Mouse (Mus musculus) intestine, embryonic 14.5 days (tissue): ENCODE measurements around the gene Astn1. TPM values are rescaled to one million over a fixed set of nuclear protein-coding genes. Genes with fewer than 3 reads are reported as not detected.

Source experiments
- ATAC-seq: fragments of 200-750 bp; cut with Nextera tagmentation; replicated peaks from 2 replicates; pipeline ENCODE4 v1.8.0; 2017; ENCODE audit warnings: low read depth, moderate number of reproducible peaks, moderate TSS enrichment, moderate library complexity; ENCODE audit not compliant: low FRiP score, low TSS enrichment
- DNase-seq: peaks from one replicate; pipeline ENCODE4 v3.0.0-alpha.2; 2018; ENCODE audit warnings: low spot score
- H3K27ac ChIP-seq: fragments of 300-500 bp; sonication (generic); 2 replicates; pipeline ENCODE4 v1.5.1; 2014; ENCODE audit warnings: low read depth, mild to moderate bottlenecking, control low read depth
- H3K27me3 ChIP-seq: fragments of 300-500 bp; sonication (generic); replicated peaks from 2 replicates; pipeline ENCODE4 v1.6.1; 2014; ENCODE audit warnings: low read length, control low read depth; ENCODE audit not compliant: control insufficient read depth, insufficient read depth
- H3K36me3 ChIP-seq: fragments of 300-500 bp; sonication (generic); 2 replicates; pipeline ENCODE4 v1.6.1; 2014; ENCODE audit warnings: low read length, control low read depth; ENCODE audit not compliant: control insufficient read depth, insufficient read depth
- H3K4me1 ChIP-seq: fragments of 300-500 bp; sonication (generic); replicated peaks from 2 replicates; pipeline ENCODE4 v1.6.1; 2014; ENCODE audit warnings: low read length, control low read depth, mixed read lengths; ENCODE audit not compliant: control insufficient read depth, insufficient read depth
- H3K4me2 ChIP-seq: fragments of 300-500 bp; sonication (generic); 2 replicates; pipeline ENCODE4 v1.6.1; 2014; ENCODE audit warnings: low read length
- H3K4me3 ChIP-seq: fragments of 300-500 bp; sonication (generic); 2 replicates; pipeline ENCODE4 v1.5.1; 2014; ENCODE audit warnings: low read depth, low read length, control low read depth, mixed read lengths
- H3K9ac ChIP-seq: fragments of 300-500 bp; sonication (generic); 2 replicates; pipeline ENCODE4 v1.6.1; 2014; ENCODE audit warnings: mild to moderate bottlenecking, low read length
- H3K9me3 ChIP-seq: fragments of 300-500 bp; sonication (generic); 2 replicates; pipeline ENCODE4 v1.6.1; 2016; ENCODE audit warnings: low read length, control low read depth; ENCODE audit not compliant: control insufficient read depth
- WGBS: fragments of 180-500 bp; shearing (Covaris S2); extraction: QIAGEN DNeasy Blood & Tissue Kit; methylation state at CpG from one replicate; pipeline ENCODE4 v1.1.7; 2014; 5-methylcytosine and 5-hydroxymethylcytosine counted together
- polyA plus RNA-seq: library from polyadenylated mRNA; unstranded; fragments of >200 nt; fragmentation: Nextera tagmentation; extraction: Ambion mirVana; gene quantifications from 2 replicates; pipeline ENCODE4 v1.2.1, GENCODE M21; 2014

Astn1 gene
- polyA plus RNA-seq, 1 experiment from 2014 or later = 2.2 TPM

- no peak for DNase-seq
- 93% methylated on average over 2 of the region's 2 CpGs for WGBS
- no peak for ATAC-seq
Measured at GRCm38 (mm10) chr1:158599435-158599834, 237.4 kb downstream of the Astn1 start.

DNA sequence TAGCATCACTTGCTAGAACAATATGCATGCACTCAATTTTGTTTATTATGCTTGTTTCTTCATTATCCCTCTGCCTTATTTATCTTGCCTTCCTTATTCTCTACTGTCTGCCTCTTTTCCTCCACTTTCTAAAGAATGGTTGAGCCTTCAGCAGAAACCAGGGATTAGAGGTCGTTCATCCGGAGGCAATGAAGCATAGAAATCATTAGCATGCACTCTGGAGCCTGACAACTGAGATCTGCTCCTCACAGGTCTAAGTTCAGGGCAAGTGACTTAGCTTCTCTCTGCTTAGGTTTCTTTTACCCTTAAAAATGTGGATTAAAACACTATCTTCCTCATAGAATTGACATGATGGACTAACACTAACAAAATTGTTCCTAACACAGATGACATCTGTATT, 241.0 kb downstream of the Astn1 start:
- H3K36me3 ChIP-seq = no peaks in the 10 kb centered on the region
- no peaks in the 10 kb centered on the region for H3K4me1 ChIP-seq
- DNase-seq = no peak
- no peaks in the 10 kb centered on the region for H3K27me3 ChIP-seq
- no peak overlapping the region for H3K9ac ChIP-seq
- no peak for ATAC-seq
- H3K4me3 ChIP-seq = no peak overlapping the region
- 62% methylated on average over 2 of the region's 2 CpGs for WGBS
- no peak overlapping the region for H3K4me2 ChIP-seq
- no peak overlapping the region for H3K27ac ChIP-seq
- no peaks in the 10 kb centered on the region for H3K9me3 ChIP-seq

More at GRCm38 (mm10) chr1:158599435-158599834, 237.4 kb downstream of the Astn1 start:
- Histone ChIP-seq H3K9ac (no peak overlapping the region), H3K4me3 (no peak overlapping the region), H3K27me3 (no peaks in the 10 kb centered on the region), H3K4me1 (no peaks in the 10 kb centered on the region), H3K27ac (no peak overlapping the region), H3K36me3 (no peaks in the 10 kb centered on the region), H3K4me2 (no peak overlapping the region), H3K9me3 (no peaks in the 10 kb centered on the region)

- no peak overlapping the region for H3K4me3 ChIP-seq
- no peak overlapping the region for H3K4me2 ChIP-seq
- H3K27me3 ChIP-seq = no peaks in the 10 kb centered on the region
- ATAC-seq = no peak
- 73% methylated on average over 1 of the region's 1 CpGs for WGBS
- no peaks in the 10 kb centered on the region for H3K4me1 ChIP-seq
- H3K36me3 ChIP-seq = no peaks in the 10 kb centered on the region
- no peak overlapping the region for H3K27ac ChIP-seq
- H3K9ac ChIP-seq = no peak overlapping the region
- DNase-seq = no peak
- H3K9me3 ChIP-seq = no peaks in the 10 kb centered on the region
Measured at GRCm38 (mm10) chr1:158604149-158604548, 242.1 kb downstream of the Astn1 start.

DNA sequence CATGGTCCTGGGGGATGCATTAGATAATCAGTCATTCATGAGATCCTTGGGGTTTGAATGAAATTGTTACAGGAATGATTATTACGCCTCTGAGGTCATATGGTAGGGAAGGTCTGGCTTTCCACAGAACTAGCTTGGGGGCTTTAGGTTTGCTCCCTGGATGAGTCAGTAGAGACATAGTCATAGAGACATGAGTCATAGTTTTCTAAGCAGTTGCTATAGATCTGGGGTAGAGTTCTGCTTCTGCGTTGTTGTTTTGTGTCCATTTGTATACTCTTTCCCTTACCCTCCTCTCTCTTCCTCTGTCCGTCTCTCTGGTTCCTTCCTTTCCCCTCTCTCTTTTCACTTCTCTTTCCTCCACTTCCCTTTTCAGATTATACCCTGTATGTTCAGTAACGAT, 243.5 kb downstream of the Astn1 start:
- H3K9me3 ChIP-seq = no peaks in the 10 kb centered on the region
- no peak overlapping the region for H3K4me3 ChIP-seq
- no peak overlapping the region for H3K4me2 ChIP-seq
- H3K4me1 ChIP-seq = no peaks in the 10 kb centered on the region
- WGBS = 86% methylated on average over 4 of the region's 4 CpGs
- no peak overlapping the region for H3K27ac ChIP-seq
- DNase-seq = no peak
- no peak for ATAC-seq
- no peaks in the 10 kb centered on the region for H3K36me3 ChIP-seq
- H3K27me3 ChIP-seq = no peaks in the 10 kb centered on the region
- no peak overlapping the region for H3K9ac ChIP-seq

GRCm38 (mm10) chr1:158606324-158606723, 244.3 kb downstream of the Astn1 start:
- no peak overlapping the region for H3K4me3 ChIP-seq
- 88% methylated on average over 10 of the region's 10 CpGs for WGBS
- H3K36me3 ChIP-seq = no peaks in the 10 kb centered on the region
- H3K27ac ChIP-seq = no peak overlapping the region
- ATAC-seq = no peak
- no peak overlapping the region for H3K9ac ChIP-seq
- H3K9me3 ChIP-seq = no peaks in the 10 kb centered on the region
- no peaks in the 10 kb centered on the region for H3K4me1 ChIP-seq
- H3K27me3 ChIP-seq = no peaks in the 10 kb centered on the region
- no peak overlapping the region for H3K4me2 ChIP-seq
- no peak for DNase-seq

- no peaks in the 10 kb centered on the region for H3K9me3 ChIP-seq
- 76% methylated on average over 1 of the region's 1 CpGs for WGBS
- no peak overlapping the region for H3K4me2 ChIP-seq
- H3K4me1 ChIP-seq = no peaks in the 10 kb centered on the region
- H3K27ac ChIP-seq = no peak overlapping the region
- H3K36me3 ChIP-seq = no peaks in the 10 kb centered on the region
- no peak overlapping the region for H3K4me3 ChIP-seq
- DNase-seq (no peak), ATAC-seq (no peak)
- no peak overlapping the region for H3K9ac ChIP-seq
- no peaks in the 10 kb centered on the region for H3K27me3 ChIP-seq
Measured at GRCm38 (mm10) chr1:158607201-158607600, 245.1 kb downstream of the Astn1 start.

DNA sequence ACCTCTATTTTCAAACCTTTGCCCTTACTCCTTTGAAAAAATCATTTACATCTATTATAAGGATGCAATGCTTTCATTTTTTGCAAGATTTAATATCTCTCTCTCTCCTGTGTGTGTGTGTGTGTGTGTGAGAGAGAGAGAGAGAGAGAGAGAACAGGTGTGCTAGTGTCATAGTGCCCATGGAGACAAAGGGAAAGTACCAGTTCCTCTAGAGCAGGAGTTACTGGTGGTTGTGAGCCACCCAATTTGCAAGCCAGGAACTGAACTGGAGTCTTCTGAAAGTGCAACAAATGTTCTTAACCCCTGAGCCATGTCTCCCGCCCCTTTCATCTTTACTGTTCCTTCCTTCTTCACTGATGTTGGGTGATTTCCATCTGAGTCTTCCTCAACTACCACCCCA, 253.1 kb downstream of the Astn1 start:
- H3K27ac ChIP-seq = no peak overlapping the region
- H3K4me3 ChIP-seq = no peak overlapping the region
- H3K9me3 ChIP-seq = no peaks in the 10 kb centered on the region
- DNase-seq (no peak), ATAC-seq (no peak)
- H3K4me1 ChIP-seq = no peaks in the 10 kb centered on the region
- no peaks in the 10 kb centered on the region for H3K27me3 ChIP-seq
- WGBS = 100% methylated on average over 1 of the region's 1 CpGs
- no peak overlapping the region for H3K9ac ChIP-seq
- H3K36me3 ChIP-seq = no peaks in the 10 kb centered on the region
- no peak overlapping the region for H3K4me2 ChIP-seq

DNA sequence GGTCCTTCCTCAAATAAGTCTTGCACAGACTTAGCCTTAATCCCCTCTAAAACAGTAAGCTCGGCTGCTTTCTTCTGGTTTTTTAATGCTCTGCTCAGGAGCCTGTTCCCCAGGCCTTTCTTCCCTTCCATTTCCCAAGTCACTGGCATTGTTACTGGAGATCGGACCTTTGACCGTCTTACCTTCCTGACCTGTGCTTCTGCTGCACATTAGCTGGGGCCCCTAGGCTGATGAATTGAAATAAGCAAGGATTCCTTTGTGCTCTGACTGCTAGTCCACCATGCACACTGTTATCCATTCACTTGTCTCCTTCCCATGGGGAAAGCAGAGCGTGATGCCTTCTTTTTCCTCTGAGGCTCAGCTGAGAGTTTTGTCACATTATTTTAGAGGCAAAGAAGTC, 255.9 kb downstream of the Astn1 start:
- no peaks in the 10 kb centered on the region for H3K4me1 ChIP-seq
- H3K4me2 ChIP-seq = no peak overlapping the region
- H3K27ac ChIP-seq = no peak overlapping the region
- no peak for ATAC-seq
- H3K4me3 ChIP-seq = no peak overlapping the region
- no peaks in the 10 kb centered on the region for H3K36me3 ChIP-seq
- H3K27me3 ChIP-seq = no peaks in the 10 kb centered on the region
- H3K9me3 ChIP-seq = no peaks in the 10 kb centered on the region
- no peak overlapping the region for H3K9ac ChIP-seq
- 67% methylated on average over 4 of the region's 4 CpGs for WGBS
- DNase-seq = no peak

DNA sequence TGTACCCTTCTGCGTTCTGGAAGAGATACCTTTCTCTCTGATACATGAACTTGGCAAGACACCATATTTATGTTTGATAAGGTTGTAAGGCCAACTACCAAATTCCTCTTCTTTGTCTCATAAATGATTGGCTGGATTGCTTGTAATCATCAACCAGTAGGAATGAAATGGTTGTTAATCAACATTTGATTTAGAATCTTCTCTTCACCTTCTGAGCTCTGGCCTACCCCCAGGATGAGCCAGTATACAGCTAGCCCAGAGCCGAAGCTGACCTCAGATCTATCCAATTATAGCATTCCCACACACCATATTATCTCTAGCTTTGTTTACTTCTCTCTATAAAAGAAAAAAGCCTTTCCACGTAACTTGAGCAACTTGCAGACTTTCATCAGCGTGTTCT, 270.9 kb downstream of the Astn1 start:
- Histone ChIP-seq H3K9me3 (no peaks in the 10 kb centered on the region), H3K27ac (no peak overlapping the region), H3K4me1 (no peaks in the 10 kb centered on the region), H3K27me3 (no peaks in the 10 kb centered on the region), H3K4me3 (no peak overlapping the region), H3K9ac (no peak overlapping the region), H3K36me3 (no peaks in the 10 kb centered on the region), H3K4me2 (no peak overlapping the region)
- DNase-seq = no peak
- ATAC-seq = no peak
- WGBS = 62% methylated on average over 4 of the region's 4 CpGs
